Mouse (Mus musculus) ES-Bruce4 (cell line): ENCODE results near the gene Grin1.

Experiments
- EP300 ChIP-seq: IDR thresholded peaks from 2 replicates; pipeline ENCODE4 v1.6.1; 2011; ENCODE audit warnings: low read depth, low read length; ENCODE audit not compliant: insufficient read depth
- POLR2A ChIP-seq: IDR thresholded peaks from one replicate; pipeline ENCODE4 v1.8.1; 2011; ENCODE audit warnings: low read length; ENCODE audit not compliant: insufficient read depth

DNA sequence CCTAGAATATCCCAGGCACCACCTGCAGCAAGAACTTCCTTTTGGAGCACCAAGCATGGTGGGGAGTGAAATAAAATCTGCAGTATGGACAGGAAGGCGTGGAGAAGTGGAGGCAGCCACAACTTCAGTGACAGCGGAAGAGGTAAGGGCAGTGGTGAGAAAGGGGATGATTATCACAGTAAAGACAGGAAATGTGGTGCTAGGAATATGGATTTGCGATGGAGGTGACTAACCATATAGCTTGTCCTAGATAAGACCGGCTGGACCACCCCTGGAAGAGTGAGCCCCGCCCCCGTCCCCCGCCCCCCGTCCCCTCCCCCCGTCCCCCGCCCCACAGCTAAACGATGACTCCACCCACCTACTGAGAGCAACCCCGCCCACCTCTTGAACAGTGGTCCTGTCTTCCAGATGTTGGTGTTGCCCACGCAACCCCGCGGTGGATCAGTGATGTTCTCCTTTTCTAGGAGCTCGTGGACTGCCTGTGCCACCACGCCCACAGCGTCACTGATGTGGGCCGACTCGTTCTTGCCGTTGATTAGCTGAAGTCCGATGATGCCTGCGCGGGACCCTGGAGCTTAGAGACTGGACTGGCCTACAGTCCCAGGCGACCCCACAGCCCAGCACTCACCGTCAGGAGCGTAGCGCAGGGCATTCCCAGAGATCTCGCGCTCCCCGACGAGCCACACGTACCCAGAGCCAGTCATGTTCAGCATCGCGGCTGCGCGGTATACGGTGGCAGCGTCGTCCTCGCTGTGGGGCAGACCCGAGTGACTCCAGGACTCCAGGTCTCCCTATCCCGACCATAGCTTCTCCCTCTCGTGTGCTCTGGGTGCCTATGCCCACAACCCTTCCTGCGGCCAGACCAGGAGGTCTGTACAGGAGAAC is 14.1 kb downstream of the Grin1 start:
- TF ChIP-seq EP300 (no peak), POLR2A (no peak)
